Mouse (Mus musculus) central nervous system, embryonic 18 days (tissue): ENCODE measurements around the gene Slc17a9. TPM values are rescaled to one million over a fixed set of nuclear protein-coding genes. Genes with fewer than 3 reads are reported as not detected.

ENCODE experiments used
- polyA plus RNA-seq: library from polyadenylated mRNA; depleted of rRNA; stranded (reverse); fragments of >200 nt; gene quantifications from 2 replicates; pipeline ENCODE4 v1.2.3, GENCODE M21; 2012; rRNA removed

The Slc17a9 gene
- 0.43 and 0.86 TPM in 2 replicates for polyA plus RNA-seq

GRCm38 (mm10) chr2:180724585-180725413 is at the start of gene Slc17a9:
TSS of gene Slc17a9 (plus strand) at chr2:180725263.

GRCm38 (mm10) chr2:180709923-180710272 is 15.2 kb upstream of the Slc17a9 start, which contains the start of the genes Dido1 and Gid8:
TSS of gene Dido1 (minus strand) at chr2:180709999.
TSS of gene Gid8 (plus strand) at chr2:180710117.

GRCm38 (mm10) chr2:180776793-180777192 is 51.7 kb downstream of the Slc17a9 start, which contains the start of gene Bhlhe23:
TSS of gene Bhlhe23 (minus strand) at chr2:180776900.

Other genes starting within 250 kb of the Slc17a9 start
- 12.6 and 16.3 TPM in 2 replicates for gene Ntsr1, start 225.3 kb upstream of the Slc17a9 start, polyA plus RNA-seq
- 52.4 and 56.0 TPM in 2 replicates for gene Mrgbp, start 144.0 kb upstream of the Slc17a9 start, polyA plus RNA-seq
- gene Ogfr, start 136.0 kb upstream of the Slc17a9 start, polyA plus RNA-seq, result 85.1 and 89.2 TPM in 2 replicates
- gene Col9a3, start 127.5 kb upstream of the Slc17a9 start, polyA plus RNA-seq, result 51.3 and 56.5 TPM in 2 replicates
- 2.5 and 3.3 TPM in 2 replicates for gene Tcfl5, start 82.6 kb upstream of the Slc17a9 start, polyA plus RNA-seq
- 26.1 and 26.3 TPM in 2 replicates for gene Dido1, start 15.3 kb upstream of the Slc17a9 start, polyA plus RNA-seq
- gene Gid8, start 15.1 kb upstream of the Slc17a9 start, polyA plus RNA-seq, result 56.6 and 56.7 TPM in 2 replicates
- 1.5 and 2.1 TPM in 2 replicates for gene Bhlhe23, start 51.6 kb downstream of the Slc17a9 start, polyA plus RNA-seq
- gene Ythdf1, start 195.7 kb downstream of the Slc17a9 start, polyA plus RNA-seq, result 51.1 and 56.8 TPM in 2 replicates
- 0.03 and 0.09 TPM in 2 replicates for gene Birc7, start 203.8 kb downstream of the Slc17a9 start, polyA plus RNA-seq
- gene Nkain4, start 229.4 kb downstream of the Slc17a9 start, polyA plus RNA-seq, result 48.1 and 57.6 TPM in 2 replicates
- gene Arfgap1, start 242.0 kb downstream of the Slc17a9 start, polyA plus RNA-seq, result 122 and 127 TPM in 2 replicates